Mouse (Mus musculus) heart, embryonic 14.5 days (tissue): ENCODE measurements around the gene Samd4. TPM values are rescaled to one million over a fixed set of nuclear protein-coding genes. Genes with fewer than 3 reads are reported as not detected.

Experiments
- ATAC-seq: fragments of 200-750 bp; cut with Nextera tagmentation; 2 replicates; pipeline ENCODE4 v1.8.0; 2017; ENCODE audit warnings: low read depth, moderate TSS enrichment; ENCODE audit not compliant: insufficient number of reproducible peaks, insufficient read depth, low FRiP score
- H3K27ac ChIP-seq, 2 experiments: fragments of 200-500 bp in 1 of 2; fragments of 300-500 bp in 1 of 2; sonication (generic) in 1 of 2; replicated peaks in 1 of 2; 2 replicates each; pipeline ENCODE4 v1.5.1; 2012 to 2014; ENCODE audit warnings: low read depth in 2 of 2, low read length in 2 of 2, control low read depth in 1 of 2, mild to moderate bottlenecking in 1 of 2, mixed read lengths in 1 of 2; ENCODE audit not compliant: control insufficient read depth in 1 of 2, insufficient read depth in 1 of 2
- H3K27me3 ChIP-seq: fragments of 300-500 bp; sonication (generic); 2 replicates; pipeline ENCODE4 v1.6.1; 2014; ENCODE audit warnings: mild to moderate bottlenecking, low read length, control low read depth; ENCODE audit not compliant: control insufficient read depth, insufficient read depth
- H3K36me3 ChIP-seq: fragments of 300-500 bp; sonication (generic); 2 replicates; pipeline ENCODE4 v1.6.1; 2014; ENCODE audit warnings: mild to moderate bottlenecking, control low read depth, low read length, mixed read lengths; ENCODE audit not compliant: control insufficient read depth, insufficient read depth
- H3K4me1 ChIP-seq, 2 experiments: fragments of 200-500 bp in 1 of 2; fragments of 300-500 bp in 1 of 2; sonication (generic) in 1 of 2; 2 replicates each; pipeline ENCODE4 v1.6.1; 2012 to 2014; ENCODE audit warnings: low read length in 2 of 2, control low read depth in 1 of 2, mixed read lengths in 1 of 2; ENCODE audit not compliant: control insufficient read depth in 2 of 2, insufficient read depth in 2 of 2
- H3K4me2 ChIP-seq: fragments of 300-500 bp; sonication (generic); 2 replicates; pipeline ENCODE4 v1.6.1; 2014; ENCODE audit warnings: mild to moderate bottlenecking, low read length
- H3K4me3 ChIP-seq, 2 experiments: fragments of 200-500 bp in 1 of 2; fragments of 300-500 bp in 1 of 2; sonication (generic) in 1 of 2; 2 replicates each; pipeline ENCODE4 v1.5.1; 2012 to 2014; ENCODE audit warnings: low read length in 2 of 2, mild to moderate bottlenecking in 2 of 2, control low read depth in 1 of 2, low read depth in 1 of 2, moderate library complexity in 1 of 2; ENCODE audit not compliant: control insufficient read depth in 1 of 2, insufficient read depth in 1 of 2
- H3K9ac ChIP-seq: fragments of 300-500 bp; sonication (generic); 2 replicates; pipeline ENCODE4 v1.6.1; 2014; ENCODE audit warnings: mild to moderate bottlenecking, low read length
- H3K9me3 ChIP-seq: fragments of 300-500 bp; sonication (generic); 2 replicates; pipeline ENCODE4 v1.6.1; 2016; ENCODE audit warnings: low read length, control low read depth; ENCODE audit not compliant: control insufficient read depth
- WGBS: fragments of 180-500 bp; shearing (Covaris S2); extraction: QIAGEN DNeasy Blood & Tissue Kit; methylation state at CpG from one replicate; pipeline ENCODE4 v1.1.7; 2014; 5-methylcytosine and 5-hydroxymethylcytosine counted together
- polyA plus RNA-seq: library from polyadenylated mRNA; unstranded; fragments of >200 nt; fragmentation: Nextera tagmentation; extraction: Ambion mirVana; gene quantifications from 2 replicates; pipeline ENCODE4 v1.2.1, GENCODE M21; 2014

Gene Samd4
- polyA plus RNA-seq, 1 experiment from 2014 or later = 12.0 TPM

DNA sequence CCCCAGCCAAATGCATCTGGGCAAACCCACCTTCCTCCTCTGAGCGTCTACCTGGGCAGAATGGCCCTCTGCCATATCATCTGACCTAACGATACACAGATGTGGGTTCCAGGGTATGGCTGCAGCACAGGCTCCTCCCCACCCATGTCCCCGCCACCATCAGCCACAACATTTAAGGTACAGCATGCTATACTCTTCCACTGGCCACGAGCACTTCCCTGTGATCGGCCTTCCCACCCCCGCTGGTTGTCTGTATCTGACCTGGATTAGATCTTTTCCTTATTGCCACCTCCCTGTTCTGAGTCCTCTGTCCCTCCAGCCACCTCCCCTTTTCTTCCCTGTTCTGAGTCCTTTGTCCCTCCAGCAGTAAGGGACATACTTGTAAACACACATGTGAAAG, 209.3 kb downstream of the Samd4 start:
- no peak for ATAC-seq
- Histone ChIP-seq H3K4me1 (peaks cover 41 to 48% of the 10 kb centered on the region in 2 experiments), H3K4me3 (no peak overlapping the region), H3K4me2 (no peak overlapping the region), H3K27ac (no peak overlapping the region), H3K36me3 (peaks cover 63% of the 10 kb centered on the region), H3K27me3 (no peaks in the 10 kb centered on the region), H3K9ac (no peak overlapping the region), H3K9me3 (no peaks in the 10 kb centered on the region)
- 94% methylated on average over 6 of the region's 6 CpGs for WGBS

DNA sequence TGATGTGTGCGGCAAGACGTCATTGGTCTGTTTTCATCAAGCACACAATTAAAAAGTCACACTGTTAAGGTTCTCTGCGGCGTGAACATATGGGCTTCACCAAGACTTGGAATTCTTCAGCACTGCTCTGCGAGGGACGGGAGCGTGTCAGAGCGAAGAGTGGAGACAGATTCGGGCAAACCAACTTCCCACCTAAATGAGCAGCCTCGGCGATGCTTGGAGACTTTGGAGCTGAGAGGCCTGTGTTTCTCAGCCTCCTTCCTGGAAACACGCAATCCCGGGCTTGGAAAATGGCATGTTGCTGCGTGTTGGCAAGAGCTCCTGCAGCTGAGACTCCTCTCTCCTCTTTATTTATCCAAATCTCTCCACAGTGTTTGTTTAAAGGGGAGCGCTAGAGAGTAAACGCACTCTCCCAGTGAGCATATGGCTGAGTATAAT, 210.7 kb downstream of the Samd4 start:
- 74% methylated on average over 16 of the region's 16 CpGs for WGBS
- ATAC-seq = no peak
- Histone ChIP-seq H3K36me3 (peaks cover 69% of the 10 kb centered on the region), H3K9me3 (no peaks in the 10 kb centered on the region), H3K9ac (no peak overlapping the region), H3K4me2 (no peak overlapping the region), H3K27me3 (no peaks in the 10 kb centered on the region), H3K4me3 (no peak overlapping the region), H3K27ac (no peak overlapping the region), H3K4me1 (peaks cover 27 to 36% of the 10 kb centered on the region in 2 experiments)

DNA sequence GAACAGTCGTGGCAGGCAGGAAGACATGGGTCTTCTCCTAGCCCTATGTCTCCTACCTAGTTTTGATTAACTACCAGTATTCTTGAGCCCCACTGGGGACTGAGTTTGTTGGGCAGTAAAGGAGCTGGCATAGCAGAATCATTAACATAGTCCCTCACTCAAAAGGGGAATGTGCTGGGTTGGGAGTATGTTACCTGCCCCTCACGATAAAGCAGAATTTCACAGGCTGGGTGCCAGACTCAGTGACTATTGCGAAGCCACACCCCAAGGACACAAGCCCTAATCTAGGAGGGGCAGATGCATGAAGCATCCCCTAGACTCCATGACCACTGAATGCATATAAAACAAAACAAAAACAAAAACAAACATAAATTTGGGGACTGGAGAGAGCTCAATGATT, 212.4 kb downstream of the Samd4 start:
- no peak for ATAC-seq
- Histone ChIP-seq H3K4me1 (peaks cover 14 to 21% of the 10 kb centered on the region in 2 experiments), H3K9ac (no peak overlapping the region), H3K27ac (no peak overlapping the region), H3K36me3 (peaks cover 81% of the 10 kb centered on the region), H3K27me3 (no peaks in the 10 kb centered on the region), H3K9me3 (no peaks in the 10 kb centered on the region), H3K4me2 (no peak overlapping the region), H3K4me3 (no peak overlapping the region)
- 91% methylated on average over 3 of the region's 3 CpGs for WGBS

- H3K27ac ChIP-seq = peak overlapping the region; percentile 60 to 61
- H3K4me1 ChIP-seq = peaks cover 14 to 18% of the 10 kb centered on the region in 2 experiments
- H3K4me2 ChIP-seq = no peak overlapping the region
- peaks cover 75% of the 10 kb centered on the region for H3K36me3 ChIP-seq
- H3K4me3 ChIP-seq = no peak overlapping the region
- 33% methylated on average over 5 of the region's 5 CpGs for WGBS
- H3K9me3 ChIP-seq = no peaks in the 10 kb centered on the region
- H3K9ac ChIP-seq = no peak overlapping the region
- ATAC-seq = no peak
- H3K27me3 ChIP-seq = no peaks in the 10 kb centered on the region
Observed at GRCm38 (mm10) chr14:47096357-47096756, 213.7 kb downstream of the Samd4 start.

DNA sequence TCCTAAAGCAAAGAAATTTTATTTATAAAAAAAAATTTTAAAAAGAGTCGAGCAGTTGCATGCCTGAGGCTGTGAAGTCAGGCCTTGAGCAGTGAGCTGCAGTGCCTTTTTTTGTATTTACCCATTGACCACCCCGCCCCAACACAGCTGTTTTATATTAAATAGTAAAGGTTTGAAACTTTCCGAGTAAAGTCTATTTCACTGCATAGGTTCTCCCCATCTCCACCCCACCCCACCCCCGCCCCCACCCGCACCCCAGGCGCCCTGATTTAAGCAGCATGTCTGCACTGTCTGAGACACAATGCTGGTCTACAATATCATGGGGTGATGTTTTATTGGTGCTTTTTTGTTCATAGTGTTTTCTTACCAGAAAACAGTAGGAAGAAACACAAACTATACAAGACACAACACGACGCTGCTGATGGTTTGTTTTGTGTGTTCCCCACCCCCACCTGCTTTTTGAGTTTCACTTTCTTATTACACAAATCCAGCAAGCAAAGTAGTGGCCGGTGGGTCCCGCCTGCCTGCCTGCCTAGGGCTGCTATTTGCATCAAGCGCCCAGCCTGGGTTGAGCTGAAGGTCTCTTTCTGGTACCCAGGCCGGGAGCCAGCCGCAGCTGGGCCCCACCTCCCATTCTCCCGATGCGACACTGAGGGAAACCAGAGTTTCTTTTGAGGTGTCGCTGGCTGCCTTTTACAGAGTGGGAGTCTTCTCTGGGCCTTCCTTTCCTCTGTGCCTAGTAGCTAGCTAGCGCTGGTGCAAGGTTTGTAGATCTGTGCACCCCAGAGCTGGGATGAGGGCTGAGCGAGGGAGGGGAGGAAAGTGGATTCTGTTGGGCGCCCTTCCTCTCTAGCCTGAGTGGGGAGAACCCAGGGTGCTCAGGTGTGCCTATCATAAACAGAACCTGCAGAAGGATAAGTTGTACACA, 221.9 kb downstream of the Samd4 start:
- H3K36me3 ChIP-seq = peaks cover 38% of the 10 kb centered on the region
- WGBS = 52% methylated on average over 19 of the region's 19 CpGs
- no peak for ATAC-seq
- no peak overlapping the region for H3K4me3 ChIP-seq
- no peak overlapping the region for H3K4me2 ChIP-seq
- H3K4me1 ChIP-seq = peaks cover 2 to 4% of the 10 kb centered on the region in 2 experiments; a peak in 2 of 4 replicates
- no peaks in the 10 kb centered on the region for H3K9me3 ChIP-seq
- no peaks in the 10 kb centered on the region for H3K27me3 ChIP-seq
- no peak overlapping the region for H3K9ac ChIP-seq
- H3K27ac ChIP-seq = no peak overlapping the region

DNA sequence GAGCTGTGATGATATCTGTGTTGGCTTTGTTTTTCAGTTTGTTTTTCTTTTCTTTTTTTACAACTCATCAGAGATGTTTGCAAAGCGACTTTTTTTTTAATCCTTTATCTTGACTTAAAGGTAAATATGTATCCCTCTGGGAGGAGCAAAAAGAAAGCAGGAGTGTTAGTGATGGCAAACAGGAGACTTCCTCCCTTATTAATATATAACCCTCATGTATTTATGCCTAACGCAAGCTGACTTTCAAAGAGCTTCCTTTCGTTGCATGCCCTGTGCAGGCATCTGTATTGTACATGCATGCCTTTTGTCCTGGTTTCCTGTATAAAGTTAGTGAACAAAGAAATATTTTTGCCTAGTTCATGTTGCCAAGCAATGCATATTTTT, 222.5 kb downstream of the Samd4 start:
- H3K9ac ChIP-seq = no peak overlapping the region
- WGBS = 78% methylated on average over 3 of the region's 3 CpGs

GRCm38 (mm10) chr14:47105755-47106154, 223.1 kb downstream of the Samd4 start:
- H3K36me3 ChIP-seq = peaks cover 29% of the 10 kb centered on the region
- H3K27me3 ChIP-seq = no peaks in the 10 kb centered on the region
- H3K4me2 ChIP-seq = no peak overlapping the region
- no peaks in the 10 kb centered on the region for H3K9me3 ChIP-seq
- no peak overlapping the region for H3K9ac ChIP-seq
- H3K4me1 ChIP-seq = peaks cover 2 to 4% of the 10 kb centered on the region in 2 experiments; a peak in 2 of 4 replicates
- 96% methylated on average over 3 of the region's 3 CpGs for WGBS
- no peak overlapping the region for H3K4me3 ChIP-seq
- ATAC-seq = no peak
- no peak overlapping the region for H3K27ac ChIP-seq

More for the DNA sequence above, 222.5 kb downstream of the Samd4 start:
- Histone ChIP-seq H3K4me1 (peaks cover 2 to 4% of the 10 kb centered on the region in 2 experiments; a peak in 2 of 4 replicates), H3K36me3 (peaks cover 31% of the 10 kb centered on the region), H3K27ac (no peak overlapping the region), H3K9me3 (no peaks in the 10 kb centered on the region), H3K27me3 (no peaks in the 10 kb centered on the region), H3K4me2 (no peak overlapping the region), H3K4me3 (no peak overlapping the region)
- no peak for ATAC-seq
